Mouse (Mus musculus): Measurements from ENCODE around the gene Dlgap4.

GRCm38 (mm10) chr2:156784016-156784585, 170.6 kb downstream of the Dlgap4 start:
- TF ChIP-seq CTCF (IDR thresholded peaks at IDR 0.05) (no peak), POLR2A (IDR thresholded peaks at IDR 0.05; ENCODE audit: insufficient read depth, low read depth, low read length) (no peak), EP300 (IDR thresholded peaks at IDR 0.05; ENCODE audit: insufficient read depth, low read depth, low read length) (no peak)
